Mouse (Mus musculus): ENCODE measurements around the gene Ppa1.

GRCm38 (mm10) chr10:61640363-61640762, 8.0 kb upstream of the Ppa1 start:
- TF ChIP-seq CTCF (IDR thresholded peaks at IDR 0.05; ENCODE audit: borderline replicate concordance, control insufficient read depth, extremely low read depth, insufficient read depth, low read length, poor library complexity), result no peak
- TF ChIP-seq POLR2A (IDR thresholded peaks at IDR 0.05; ENCODE audit: control insufficient read depth, extremely low read depth, insufficient read depth, low read length, poor library complexity), result no peak
